Mouse (Mus musculus) hindbrain, embryonic 14.5 days (tissue): Measurements from ENCODE around the gene Zfp326. TPM values are rescaled to one million over a fixed set of nuclear protein-coding genes. Genes with fewer than 3 reads are reported as not detected.

Experiments
- ATAC-seq: fragments of 200-750 bp; cut with Nextera tagmentation; 2 replicates; pipeline ENCODE4 v1.8.0; 2017; ENCODE audit warnings: moderate number of reproducible peaks, mild to moderate bottlenecking, moderate TSS enrichment, moderate library complexity; ENCODE audit not compliant: low FRiP score
- DNase-seq: peaks from one replicate; pipeline ENCODE4 v3.0.0-alpha.2; 2015; ENCODE audit warnings: low spot score
- H3K27ac ChIP-seq: fragments of 300-500 bp; sonication (generic); 2 replicates; pipeline ENCODE4 v1.5.1; 2014; ENCODE audit warnings: mild to moderate bottlenecking, moderate library complexity
- H3K27me3 ChIP-seq: fragments of 300-500 bp; sonication (generic); 2 replicates; pipeline ENCODE4 v1.6.1; 2014; ENCODE audit warnings: mild to moderate bottlenecking, low read length, mixed read lengths; ENCODE audit not compliant: control insufficient read depth, insufficient read depth
- H3K36me3 ChIP-seq: fragments of 300-500 bp; sonication (generic); replicated peaks from 2 replicates; pipeline ENCODE4 v1.6.1; 2014; ENCODE audit not compliant: control insufficient read depth, insufficient read depth
- H3K4me1 ChIP-seq: fragments of 300-500 bp; sonication (generic); replicated peaks from 2 replicates; pipeline ENCODE4 v1.6.1; 2014; ENCODE audit warnings: antibody characterized with exemption, low read length, mixed read lengths; ENCODE audit not compliant: control insufficient read depth, insufficient read depth
- H3K4me2 ChIP-seq: fragments of 300-500 bp; sonication (generic); replicated peaks from 2 replicates; pipeline ENCODE4 v1.6.1; 2014; ENCODE audit warnings: mild to moderate bottlenecking, moderate library complexity
- H3K4me3 ChIP-seq: fragments of 300-500 bp; sonication (generic); replicated peaks from 2 replicates; pipeline ENCODE4 v1.5.1; 2014; ENCODE audit warnings: mild to moderate bottlenecking, low read length
- H3K9ac ChIP-seq: fragments of 300-500 bp; sonication (generic); 2 replicates; pipeline ENCODE4 v1.6.1; 2014
- H3K9me3 ChIP-seq: fragments of 300-500 bp; sonication (generic); 2 replicates; pipeline ENCODE4 v1.6.1; 2016; ENCODE audit warnings: low read length; ENCODE audit not compliant: control insufficient read depth
- WGBS: fragments of 180-500 bp; shearing (Covaris S2); extraction: QIAGEN DNeasy Blood & Tissue Kit; methylation state at CpG from one replicate; pipeline ENCODE4 v1.1.7; 2014; 5-methylcytosine and 5-hydroxymethylcytosine counted together
- polyA plus RNA-seq: library from polyadenylated mRNA; unstranded; fragments of >200 nt; fragmentation: Nextera tagmentation; extraction: Ambion mirVana; gene quantifications from 2 replicates; pipeline ENCODE4 v1.2.1, GENCODE M21; 2014

Gene Zfp326
- 36.0 and 41.9 TPM in 2 replicates for polyA plus RNA-seq

DNA sequence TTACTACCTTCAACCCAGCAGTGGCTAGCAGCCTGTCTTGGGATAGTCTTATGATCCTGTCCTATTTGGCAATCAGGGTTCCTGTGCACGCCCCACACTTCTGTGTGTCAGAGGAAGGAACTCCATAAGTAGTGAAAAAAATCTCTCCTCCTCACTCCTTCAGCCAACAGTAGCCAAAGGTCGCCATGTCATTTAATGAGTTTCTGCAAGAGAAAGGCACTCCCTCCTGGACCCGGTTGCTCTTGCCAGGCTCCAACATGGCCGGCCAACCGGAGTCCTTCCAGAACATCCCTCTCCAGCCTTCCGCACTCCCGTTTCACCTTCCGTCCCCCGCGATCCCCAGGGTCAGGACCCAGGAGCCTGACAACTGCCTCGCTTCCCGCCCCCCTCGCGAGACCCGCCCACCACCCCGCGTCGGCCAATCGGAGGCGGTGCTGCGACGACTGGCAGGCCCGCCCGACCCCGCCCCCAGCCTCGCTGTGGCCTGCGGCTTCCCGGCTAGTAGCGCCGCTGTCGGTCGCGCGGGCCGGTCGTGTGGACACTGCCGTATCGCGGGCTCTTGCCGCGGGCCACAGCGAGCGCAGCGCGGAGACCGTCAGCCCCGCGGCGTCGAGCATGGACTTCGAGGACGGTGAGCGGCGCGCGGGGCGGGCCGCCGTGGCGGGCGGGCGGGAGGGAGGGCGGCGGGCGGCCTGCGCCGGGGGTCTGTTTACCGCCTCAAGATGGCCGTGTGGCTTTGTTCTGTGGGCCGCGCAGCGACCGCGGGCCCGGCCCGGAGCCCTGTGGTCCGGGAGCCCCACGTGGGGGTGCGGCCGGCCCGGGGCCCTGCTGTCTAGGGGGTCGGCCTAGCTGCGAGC, at the start of gene Zfp326:
Zfp326 (plus strand) TSS at position 498 of the 857 bp plus-strand sequence.
- ATAC-seq (peak; percentile 95), DNase-seq (peak; percentile 88)
- Histone ChIP-seq H3K27ac (peak within 1 kb of the TSS; percentile 92), H3K4me2 (peak within 1 kb of the TSS; percentile 78), H3K9ac (peak within 1 kb of the TSS; percentile 98), H3K9me3 (no peaks in the 10 kb centered on the region), H3K4me3 (peak within 1 kb of the TSS; percentile 96), H3K4me1 (peaks cover 29% of the 10 kb centered on the region), H3K36me3 (peaks cover 5% of the 10 kb centered on the region; the same call in 1 of the 2 replicates), H3K27me3 (no peaks in the 10 kb centered on the region)
- under 1% methylated on average over 57 of the region's 83 CpGs for whole genome bisulfite sequencing

DNA sequence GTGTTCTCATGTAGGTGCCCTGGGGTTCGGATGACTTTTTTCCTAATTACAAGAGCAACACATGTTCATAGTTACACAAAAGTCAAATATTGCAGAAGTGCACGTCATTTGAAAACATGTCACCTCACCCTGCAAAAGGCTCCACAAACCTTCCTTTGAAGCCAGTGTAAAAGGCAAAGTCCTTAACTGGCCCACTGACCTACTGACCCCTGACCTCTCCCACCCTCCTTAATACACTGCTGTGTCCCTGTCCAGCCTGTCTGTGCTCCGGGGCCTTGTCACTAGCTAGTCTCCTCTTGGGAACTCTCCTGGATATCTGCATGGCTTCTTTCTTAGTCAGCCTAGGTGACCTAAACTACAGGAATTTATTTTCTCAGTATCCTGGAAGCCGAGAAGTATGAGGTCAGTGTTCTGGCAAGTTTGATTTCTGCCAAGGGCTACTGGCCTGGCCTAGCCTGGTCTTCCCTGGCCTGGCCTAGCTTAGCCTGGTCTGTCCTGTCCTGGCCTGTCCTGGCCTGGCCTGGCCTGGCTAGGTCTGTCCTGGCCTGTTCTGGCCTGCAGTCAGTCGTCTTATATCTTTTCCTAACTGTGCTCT, 49.4 kb upstream of the Zfp326 start:
- Histone ChIP-seq H3K9ac (no peak overlapping the region), H3K4me3 (no peak overlapping the region), H3K36me3 (no peaks in the 10 kb centered on the region), H3K27me3 (no peaks in the 10 kb centered on the region), H3K9me3 (no peaks in the 10 kb centered on the region), H3K4me1 (peaks cover 7% of the 10 kb centered on the region; the same call in 1 of the 2 replicates), H3K4me2 (no peak overlapping the region), H3K27ac (no peak overlapping the region)
- DNase-seq (no peak), ATAC-seq (no peak)
- 67% methylated on average over 5 of the region's 5 CpGs for WGBS

- peaks cover 5% of the 10 kb centered on the region; the same call in 1 of the 2 replicates for H3K4me1 ChIP-seq
- no peak overlapping the region for H3K4me2 ChIP-seq
- no peak overlapping the region for H3K27ac ChIP-seq
- 91% methylated on average over 3 of the region's 3 CpGs for WGBS
- H3K27me3 ChIP-seq = no peaks in the 10 kb centered on the region
- no peak overlapping the region for H3K4me3 ChIP-seq
- DNase-seq (no peak), ATAC-seq (no peak)
- no peaks in the 10 kb centered on the region for H3K9me3 ChIP-seq
- no peak overlapping the region for H3K9ac ChIP-seq
- no peaks in the 10 kb centered on the region for H3K36me3 ChIP-seq
Observed at GRCm38 (mm10) chr5:105828050-105828449, 48.3 kb upstream of the Zfp326 start.

GRCm38 (mm10) chr5:105829008-105829586, 47.3 kb upstream of the Zfp326 start:
- no peaks in the 10 kb centered on the region for H3K9me3 ChIP-seq
- no peak for DNase-seq
- no peaks in the 10 kb centered on the region for H3K36me3 ChIP-seq
- H3K27ac ChIP-seq = no peak overlapping the region
- no peaks in the 10 kb centered on the region for H3K27me3 ChIP-seq
- no peak overlapping the region for H3K9ac ChIP-seq
- H3K4me1 ChIP-seq = no peaks in the 10 kb centered on the region
- WGBS = 48% methylated on average over 7 of the region's 7 CpGs
- no peak for ATAC-seq
- H3K4me3 ChIP-seq = no peak overlapping the region
- H3K4me2 ChIP-seq = no peak overlapping the region

DNA sequence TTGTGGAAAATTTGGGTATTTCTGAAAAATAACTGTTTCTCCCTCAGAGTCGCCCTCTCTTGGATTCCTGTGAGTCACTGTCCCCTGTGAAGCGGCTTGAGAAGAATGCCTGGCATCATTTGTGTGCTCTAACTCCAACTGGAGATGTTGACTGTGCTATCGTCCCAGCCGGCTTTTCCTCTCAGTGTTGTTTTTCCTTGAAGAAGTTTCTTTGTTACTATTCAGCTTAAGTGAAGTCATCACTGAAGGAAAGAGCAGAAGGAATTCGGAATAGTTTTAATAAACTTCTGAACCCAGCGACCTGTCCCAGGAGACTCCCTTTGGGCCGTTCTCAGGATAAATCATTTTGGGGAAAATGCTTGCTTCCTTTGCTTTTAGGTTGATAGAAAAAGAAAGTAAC, 44.2 kb upstream of the Zfp326 start:
- no peak overlapping the region for H3K4me2 ChIP-seq
- no peaks in the 10 kb centered on the region for H3K9me3 ChIP-seq
- H3K9ac ChIP-seq = no peak overlapping the region
- no peak for DNase-seq
- H3K27me3 ChIP-seq = no peaks in the 10 kb centered on the region
- 78% methylated on average over 7 of the region's 7 CpGs for WGBS
- no peak overlapping the region for H3K4me3 ChIP-seq
- no peak overlapping the region for H3K27ac ChIP-seq
- H3K36me3 ChIP-seq = no peaks in the 10 kb centered on the region
- no peaks in the 10 kb centered on the region for H3K4me1 ChIP-seq
- no peak for ATAC-seq

DNA sequence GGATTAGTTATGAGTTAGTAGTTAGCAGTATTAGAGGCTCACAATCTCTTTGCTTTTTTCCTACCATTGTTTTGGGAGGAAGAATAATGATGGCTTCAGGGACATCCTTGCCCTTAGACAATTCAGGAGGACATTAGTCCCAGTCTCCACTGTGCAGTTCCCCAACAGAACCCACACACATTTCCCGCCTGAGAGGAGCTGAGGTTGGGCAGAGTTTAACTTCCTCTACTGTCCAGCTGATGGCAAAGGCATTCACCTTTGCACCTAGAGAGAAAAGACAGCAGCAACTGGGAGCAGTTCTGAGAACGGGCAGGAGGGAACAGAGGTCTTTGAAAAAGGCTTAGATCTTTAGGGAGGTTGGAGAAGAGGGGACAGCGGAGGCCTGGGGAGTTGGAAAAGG, 42.4 kb upstream of the Zfp326 start:
- H3K9ac ChIP-seq = no peak overlapping the region
- ATAC-seq = no peak
- H3K4me2 ChIP-seq = no peak overlapping the region
- H3K27me3 ChIP-seq = no peaks in the 10 kb centered on the region
- WGBS = 72% methylated on average over 3 of the region's 3 CpGs
- no peaks in the 10 kb centered on the region for H3K4me1 ChIP-seq
- H3K36me3 ChIP-seq = no peaks in the 10 kb centered on the region
- no peak for DNase-seq
- H3K27ac ChIP-seq = no peak overlapping the region
- H3K4me3 ChIP-seq = no peak overlapping the region
- H3K9me3 ChIP-seq = no peaks in the 10 kb centered on the region

DNA sequence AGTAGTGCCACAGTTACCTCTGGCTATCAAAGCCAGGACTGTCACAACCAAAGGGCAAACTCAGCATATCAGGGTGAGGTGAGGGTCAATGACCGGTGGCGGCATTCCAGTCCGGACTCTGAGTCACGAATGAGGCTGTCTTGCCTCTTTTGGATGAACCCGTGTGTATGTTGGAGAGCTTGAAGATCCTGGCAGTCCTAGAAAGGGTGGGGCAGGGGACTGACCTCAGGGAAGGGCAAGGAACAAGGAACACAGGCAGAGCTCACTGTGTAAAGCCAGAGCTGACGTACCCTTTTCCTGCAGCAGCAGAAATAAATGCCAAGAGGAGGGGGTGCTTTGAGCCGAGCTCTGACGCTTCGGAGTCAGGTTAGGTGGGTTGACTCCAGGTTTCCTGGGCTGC, 40.4 kb upstream of the Zfp326 start:
- DNase-seq (no peak), ATAC-seq (no peak)
- H3K4me2 ChIP-seq = no peak overlapping the region
- no peaks in the 10 kb centered on the region for H3K27me3 ChIP-seq
- no peaks in the 10 kb centered on the region for H3K9me3 ChIP-seq
- H3K36me3 ChIP-seq = no peaks in the 10 kb centered on the region
- H3K27ac ChIP-seq = no peak overlapping the region
- 83% methylated on average over 9 of the region's 9 CpGs for WGBS
- H3K4me3 ChIP-seq = no peak overlapping the region
- H3K4me1 ChIP-seq = no peaks in the 10 kb centered on the region
- no peak overlapping the region for H3K9ac ChIP-seq

DNA sequence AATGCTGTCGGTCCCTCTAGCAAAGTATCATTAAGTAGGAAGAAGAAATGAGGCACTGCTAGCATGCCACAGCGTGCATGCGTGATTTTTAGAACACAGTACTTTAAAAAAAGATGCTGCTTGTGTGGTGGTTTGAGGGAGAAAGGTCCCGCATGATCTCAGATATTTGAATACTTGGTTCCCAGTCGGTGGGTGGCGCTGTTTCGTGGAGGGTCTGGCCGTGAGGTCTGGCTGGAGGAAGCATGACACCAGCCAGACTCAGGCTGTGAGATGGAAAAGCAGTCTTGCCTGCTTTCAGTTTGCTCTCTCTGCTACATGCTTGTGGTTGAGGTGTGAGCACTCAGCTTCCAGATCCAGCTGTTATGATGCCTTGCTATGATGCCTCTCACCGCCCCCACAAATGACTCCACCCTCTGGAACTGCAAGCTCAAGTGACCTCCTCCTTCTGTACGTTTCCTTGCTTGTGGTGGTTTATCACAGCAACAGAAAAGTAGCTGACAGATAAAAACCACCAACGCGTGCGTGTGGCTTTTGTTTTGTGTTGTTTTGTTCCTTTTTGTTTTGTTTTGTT, 36.5 kb upstream of the Zfp326 start:
- Histone ChIP-seq H3K36me3 (no peaks in the 10 kb centered on the region), H3K9me3 (no peaks in the 10 kb centered on the region), H3K9ac (no peak overlapping the region), H3K4me1 (no peaks in the 10 kb centered on the region), H3K27me3 (no peaks in the 10 kb centered on the region), H3K4me2 (no peak overlapping the region), H3K4me3 (no peak overlapping the region), H3K27ac (no peak overlapping the region)
- no peak for ATAC-seq
- DNase-seq = no peak
- 76% methylated on average over 13 of the region's 13 CpGs for WGBS

GRCm38 (mm10) chr5:105844044-105844753, 32.2 kb upstream of the Zfp326 start:
- H3K36me3 ChIP-seq = no peaks in the 10 kb centered on the region
- H3K4me1 ChIP-seq = no peaks in the 10 kb centered on the region
- H3K27me3 ChIP-seq = no peaks in the 10 kb centered on the region
- WGBS = 91% methylated on average over 10 of the region's 10 CpGs
- H3K27ac ChIP-seq = no peak overlapping the region
- ATAC-seq (no peak), DNase-seq (no peak)
- no peak overlapping the region for H3K9ac ChIP-seq
- no peak overlapping the region for H3K4me3 ChIP-seq
- no peaks in the 10 kb centered on the region for H3K9me3 ChIP-seq
- no peak overlapping the region for H3K4me2 ChIP-seq
